Mouse (Mus musculus) olfactory bulb, adult 2 months (tissue): Measurements from ENCODE around the gene Cracr2b.

Experiments used
- CTCF ChIP-seq: fragments of 200-500 bp; IDR thresholded peaks from 2 replicates; pipeline ENCODE4 v1.5.1; 2012; ENCODE audit warnings: low read depth, mild to moderate bottlenecking, low read length, moderate library complexity; ENCODE audit not compliant: insufficient read depth
- POLR2A ChIP-seq: fragments of 200-500 bp; IDR thresholded peaks from 2 replicates; pipeline ENCODE4 v1.6.1; 2012; ENCODE audit warnings: mild to moderate bottlenecking, low read depth, low read length, moderate library complexity; ENCODE audit not compliant: insufficient read depth

GRCm38 (mm10) chr7:141474160-141474559, 13.3 kb downstream of the Cracr2b start:
- no peak for TF ChIP-seq CTCF
- no peak for TF ChIP-seq POLR2A
